Mouse (Mus musculus): ENCODE measurements around the gene Cstb. TPM values are rescaled to one million over a fixed set of nuclear protein-coding genes. Genes with fewer than 3 reads are reported as not detected.

Cstb gene
- total and polyA plus RNA-seq, 3 experiments = 71.9 to 76.7 TPM; not detected in 1

- TF ChIP-seq KAT2A (conservative IDR thresholded peaks at IDR 0.05; ENCODE audit: low read depth, low read length) (no peak), ZNF384 (IDR thresholded peaks at IDR 0.05; ENCODE audit: low read depth, low read length) (no peak), NRF1 (IDR thresholded peaks at IDR 0.05; ENCODE audit: insufficient read depth, low read depth, low read length, poor library complexity, severe bottlenecking) (no peak), MEF2A (IDR thresholded peaks at IDR 0.05; ENCODE audit: extremely low read depth, insufficient replicate concordance, low read depth, low read length, poor library complexity, severe bottlenecking) (no peak), MYB (IDR thresholded peaks at IDR 0.05; ENCODE audit: low read depth, low read length) (no peak), CHD1 (IDR thresholded peaks at IDR 0.05; ENCODE audit: low read depth, low read length) (no peak), UBTF (IDR thresholded peaks at IDR 0.05; ENCODE audit: borderline replicate concordance, insufficient read depth, low read depth, low read length) (no peak), ELF1 (IDR thresholded peaks at IDR 0.05; ENCODE audit: low read depth, low read length) (no peak), USF1 (IDR thresholded peaks at IDR 0.05; ENCODE audit: low read depth, low read length) (no peak), RAD21 (IDR thresholded peaks at IDR 0.05; ENCODE audit: low read depth, low read length) (no peak), SMC3 (IDR thresholded peaks at IDR 0.05; ENCODE audit: low read depth, low read length) (no peak), POLR2AphosphoS5 (IDR thresholded peaks at IDR 0.05; ENCODE audit: borderline replicate concordance, low read depth, low read length) (no peak), GATA1 (IDR thresholded peaks at IDR 0.05; ENCODE audit: low read depth, low read length) (no peak), MYC (IDR thresholded peaks at IDR 0.05; ENCODE audit: low read depth, low read length) (no peak), HCFC1 (IDR thresholded peaks at IDR 0.05; ENCODE audit: low read depth, low read length) (no peak), E2F4 (IDR thresholded peaks at IDR 0.05; ENCODE audit: borderline replicate concordance, low read depth, low read length) (no peak), TCF12 (IDR thresholded peaks at IDR 0.05; ENCODE audit: low read depth, low read length) (no peak)
- Histone ChIP-seq H3K27ac (ENCODE audit: control insufficient read depth, low read depth, low read length) (no peak overlapping the region), H3K4me3 (ENCODE audit: control insufficient read depth in 1 of 2, insufficient read depth in 1 of 2, low read depth in 2 of 2, low read length in 2 of 2) (no peak overlapping the region), H3K79me2 (ENCODE audit: control insufficient read depth, insufficient read depth, low read length, poor library complexity) (no peaks in the 10 kb centered on the region), H3K4me1 (ENCODE audit: control insufficient read depth in 1 of 2, insufficient read depth in 2 of 2, low read length in 2 of 2) (0 out of 4 replicates have a peak, but pooled peaks cover 0 to 3% of the 10 kb centered on the region in 2 experiments), H3K9me3 (replicated peaks; ENCODE audit: insufficient read depth, low read length) (no peaks in the 10 kb centered on the region), H3K36me3 (ENCODE audit: control insufficient read depth in 1 of 2, insufficient read depth in 2 of 2, low read length in 2 of 2) (no peaks in the 10 kb centered on the region), H3K9ac (ENCODE audit: control insufficient read depth, low read depth, low read length, poor library complexity, severe bottlenecking) (no peak overlapping the region), H3K27me3 (ENCODE audit: control insufficient read depth in 1 of 2, insufficient read depth in 2 of 2, low read length in 2 of 2) (peaks cover 0 to 2% of the 10 kb centered on the region in 2 experiments; a peak in 3 of 4 replicates)
- no peak for DNase-seq (ENCODE audit: low read depth, low spot score)
Measured at GRCm38 (mm10) chr10:78390982-78391470, 34.4 kb upstream of the Cstb start.

- peak; percentile 84 for DNase-seq (ENCODE audit: low read depth, low spot score)
- no peaks in the 10 kb centered on the region for H3K79me2 ChIP-seq (ENCODE audit: control insufficient read depth, insufficient read depth, low read length, poor library complexity)
- H3K4me3 ChIP-seq (ENCODE audit: control insufficient read depth in 1 of 2, insufficient read depth in 1 of 2, low read depth in 2 of 2, low read length in 2 of 2) = peak overlapping the region; percentile 9 to 28; a peak in 2 of 4 replicates
- 0 out of 4 replicates have a peak, but pooled peaks cover 0 to 8% of the 10 kb centered on the region in 2 experiments for H3K4me1 ChIP-seq (ENCODE audit: control insufficient read depth in 1 of 2, insufficient read depth in 2 of 2, low read length in 2 of 2)
- no peak overlapping the region for H3K27ac ChIP-seq (ENCODE audit: control insufficient read depth, low read depth, low read length)
- H3K27me3 ChIP-seq (ENCODE audit: control insufficient read depth in 1 of 2, insufficient read depth in 2 of 2, low read length in 2 of 2) = peaks cover 0 to 2% of the 10 kb centered on the region in 2 experiments; a peak in 3 of 4 replicates
- no peak overlapping the region for H3K9ac ChIP-seq (ENCODE audit: control insufficient read depth, low read depth, low read length, poor library complexity, severe bottlenecking)
- no peaks in the 10 kb centered on the region for H3K36me3 ChIP-seq (ENCODE audit: control insufficient read depth in 1 of 2, insufficient read depth in 2 of 2, low read length in 2 of 2)
- no peaks in the 10 kb centered on the region for H3K9me3 ChIP-seq (replicated peaks; ENCODE audit: insufficient read depth, low read length)
- TF ChIP-seq NELFE (IDR thresholded peaks at IDR 0.05; ENCODE audit: low read depth, low read length) = no peak
- TF ChIP-seq POLR2AphosphoS5 (IDR thresholded peaks at IDR 0.05; ENCODE audit: borderline replicate concordance, low read depth, low read length) = no peak
- peak; percentile 79 for TF ChIP-seq ZC3H11A (IDR thresholded peaks at IDR 0.05; ENCODE audit: low read depth, low read length)
- TF ChIP-seq KAT2A (conservative IDR thresholded peaks at IDR 0.05; ENCODE audit: low read depth, low read length) = no peak
- TF ChIP-seq TAL1 (IDR thresholded peaks at IDR 0.05; ENCODE audit: low read length) = no peak
- peak; percentile 39 to 44; a peak in 1 of 4 replicates for TF ChIP-seq EP300 (IDR thresholded peaks at IDR 0.05; ENCODE audit: low read depth in 1 of 2, low read length in 2 of 2)
- TF ChIP-seq NRF1 (IDR thresholded peaks at IDR 0.05; ENCODE audit: insufficient read depth, low read depth, low read length, poor library complexity, severe bottlenecking) = no peak
- no peak for TF ChIP-seq GATA1 (IDR thresholded peaks at IDR 0.05; ENCODE audit: low read depth, low read length)
- peak; percentile 73 for TF ChIP-seq MAX (IDR thresholded peaks at IDR 0.05; ENCODE audit: low read length)
- TF ChIP-seq CHD1 (IDR thresholded peaks at IDR 0.05; ENCODE audit: low read depth, low read length) = no peak
- TF ChIP-seq MYC (IDR thresholded peaks at IDR 0.05; ENCODE audit: low read depth, low read length) = 0 out of 2 replicates have a peak, but pooled peaks have one; percentile 58
- TF ChIP-seq USF1 (IDR thresholded peaks at IDR 0.05; ENCODE audit: low read depth, low read length) = 0 out of 2 replicates have a peak, but pooled peaks have one; percentile 48
- TF ChIP-seq MXI1 (IDR thresholded peaks at IDR 0.05; ENCODE audit: low read depth, low read length) = no peak
- TF ChIP-seq CTCF (IDR thresholded peaks at IDR 0.05 in 2 of 3, conservative IDR thresholded peaks at IDR 0.05 in 1 of 3; ENCODE audit: control insufficient read depth in 1 of 3, insufficient read depth in 1 of 3, low read depth in 2 of 3, low read length in 3 of 3, poor library complexity in 1 of 3, severe bottlenecking in 1 of 3) = peak; percentile 90 to 97 (median 95)
- TF ChIP-seq SMC3 (IDR thresholded peaks at IDR 0.05; ENCODE audit: low read depth, low read length) = peak; percentile 88
- TF ChIP-seq RAD21 (IDR thresholded peaks at IDR 0.05; ENCODE audit: low read depth, low read length) = peak; percentile 93
Measured at GRCm38 (mm10) chr10:78392072-78392471, 33.4 kb upstream of the Cstb start.
